Comparison of ENCODE assay signal across 26 mouse cellular contexts in the genomic region with DNA sequence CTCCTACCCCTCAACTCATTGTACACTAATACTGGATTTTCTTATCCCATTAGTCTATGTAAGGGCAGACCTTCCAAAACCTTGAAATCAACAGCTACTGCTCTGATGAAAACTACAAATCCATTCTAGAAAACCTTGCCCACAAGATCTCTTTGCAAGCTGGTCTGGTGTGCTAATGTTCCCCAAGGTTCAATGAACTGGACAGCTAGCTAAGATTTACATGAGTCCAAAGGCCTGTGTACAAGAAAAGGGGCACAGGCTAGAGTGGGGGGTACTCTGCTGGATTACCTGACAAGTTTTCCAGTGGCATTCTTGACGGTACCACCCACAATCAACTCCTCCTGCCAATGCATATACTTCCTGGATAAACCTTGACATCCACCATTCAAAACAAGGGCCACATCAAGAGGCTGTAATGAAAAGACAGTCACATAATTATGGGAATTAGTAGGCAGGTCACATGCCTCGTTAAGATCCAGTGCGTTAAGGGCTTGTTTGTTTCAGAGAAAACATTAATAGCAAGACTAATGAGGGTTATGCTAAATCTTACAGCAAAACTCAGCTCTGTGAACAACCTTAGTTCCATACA. TPM values are rescaled to one million over a fixed set of nuclear protein-coding genes. Genes with fewer than 3 reads are reported as not detected.
A peak's percentile ranks its signal among the peaks of the same experiment; 100 is the strongest.
DNase-seq lines count a peak whose midpoint lies in the region; ATAC-seq and TF ChIP-seq lines count a peak whose summit lies in the region.
"Had no signal": no experiment of that assay in that cellular context is flagged by ENCODE, and none has a peak within 500 bp of the region (broad histone marks: within the 10 kb centered on the region; RNA-seq: fewer than 3 reads in every experiment).

No protein-coding gene starts in this region.

- ATAC-seq in hindbrain, postnatal 0 days, result no peak
- no peak for ATAC-seq in hindbrain, embryonic 12.5 days (ENCODE audit: low FRiP score)
- ATAC-seq in kidney, postnatal 0 days (replicated peaks; ENCODE audit: low FRiP score, low read depth), result 0 out of 2 replicates have a peak, but pooled peaks have one; percentile 26
- peak; percentile 40; the same call in 1 of the 2 replicates for ATAC-seq in forebrain, embryonic 12.5 days (ENCODE audit: low FRiP score)
- ATAC-seq in midbrain, postnatal 0 days (ENCODE audit: low FRiP score), result no peak
- ATAC-seq: activated CD4-positive, CD25-positive, alpha-beta regulatory T cell, adult 4 months; liver, embryonic 12.5 days had no signal

- TF ChIP-seq CTCF in hindbrain, postnatal 0 days (IDR thresholded peaks at IDR 0.05; ENCODE audit: low read depth), result no peak
- no peak for TF ChIP-seq CTCF in kidney, postnatal 0 days (IDR thresholded peaks at IDR 0.05; ENCODE audit: low read depth)
- no peak for TF ChIP-seq CTCF in midbrain, postnatal 0 days (IDR thresholded peaks at IDR 0.05)

- no peak for DNase-seq in hindbrain, postnatal 0 days (ENCODE audit: low spot score)
- DNase-seq in kidney, postnatal 0 days (ENCODE audit: low spot score), result no peak
- no peak for DNase-seq in kidney, postnatal 4 days
- peak; percentile 44 for DNase-seq in Muller cell, postnatal 12 days (ENCODE audit: inconsistent ontology term)
- no peak for DNase-seq in midbrain, postnatal 0 days (ENCODE audit: low spot score)
- DNase-seq in ovary, adult 18-20 months (ENCODE audit: low spot score), result no peak
- DNase-seq: adrenal gland, adult 8-10 months; B cell, adult 2 months; cerebellum, adult 9-10 months; gastrocnemius, postnatal 36 days; heart, adult 2 months; heart, postnatal 14 days; kidney, postnatal 25 days; layer of hippocampus, adult 9-11 months; lung, adult 18-20 months; lung, postnatal 10 days had no signal

- no peak overlapping the region for H3K9ac ChIP-seq in hindbrain, postnatal 0 days (replicated peaks; ENCODE audit: low read length)
- H3K9ac ChIP-seq in hindbrain, embryonic 12.5 days, result no peak overlapping the region
- no peak overlapping the region for H3K9ac ChIP-seq in kidney, postnatal 0 days (ENCODE audit: low read depth, low read length)
- H3K9ac ChIP-seq in forebrain, embryonic 12.5 days, result no peak overlapping the region
- H3K9ac ChIP-seq in midbrain, postnatal 0 days (replicated peaks; ENCODE audit: low read length, poor library complexity, severe bottlenecking), result no peak overlapping the region
- H3K9ac ChIP-seq: embryonic facial prominence, embryonic 15.5 days; heart, embryonic 13.5 days; hindbrain, embryonic 14.5 days; limb, embryonic 13.5 days; liver, embryonic 12.5 days had no signal

- H3K36me3 ChIP-seq in hindbrain, postnatal 0 days (ENCODE audit: insufficient read depth, low read length), result peaks cover 45% of the 10 kb centered on the region
- peaks cover 48% of the 10 kb centered on the region for H3K36me3 ChIP-seq in hindbrain, embryonic 12.5 days
- peaks cover 50% of the 10 kb centered on the region for H3K36me3 ChIP-seq in kidney, postnatal 0 days (ENCODE audit: insufficient read depth, low read length)
- peaks cover 52% of the 10 kb centered on the region for H3K36me3 ChIP-seq in forebrain, embryonic 12.5 days (replicated peaks)
- peaks cover 46% of the 10 kb centered on the region for H3K36me3 ChIP-seq in midbrain, postnatal 0 days (ENCODE audit: insufficient read depth, low read length)

- WGBS in hindbrain, postnatal 0 days, result 39% methylated on average over 3 of the region's 3 CpGs
- 70% methylated on average over 3 of the region's 3 CpGs for WGBS in hindbrain, embryonic 12.5 days
- 75% methylated on average over 3 of the region's 3 CpGs for WGBS in kidney, postnatal 0 days
- 27% methylated on average over 3 of the region's 3 CpGs for WGBS in forebrain, embryonic 12.5 days
- WGBS in midbrain, postnatal 0 days, result 59% methylated on average over 3 of the region's 3 CpGs

- peak overlapping the region; percentile 29; the same call in 1 of the 2 replicates for H3K27ac ChIP-seq in hindbrain, postnatal 0 days
- no peak overlapping the region for H3K27ac ChIP-seq in hindbrain, embryonic 12.5 days
- peak overlapping the region; percentile 3; the same call in 1 of the 2 replicates for H3K27ac ChIP-seq in kidney, postnatal 0 days
- no peak overlapping the region for H3K27ac ChIP-seq in forebrain, embryonic 12.5 days
- H3K27ac ChIP-seq in midbrain, postnatal 0 days (ENCODE audit: low read depth, low read length), result no peak overlapping the region
- H3K27ac ChIP-seq: embryonic facial prominence, embryonic 15.5 days; heart, adult 2 months; heart, embryonic 13.5 days; liver, embryonic 12.5 days had no signal

- no peaks in the 10 kb centered on the region for H3K4me1 ChIP-seq in hindbrain, postnatal 0 days (ENCODE audit: insufficient read depth, low read length)
- H3K4me1 ChIP-seq in hindbrain, embryonic 12.5 days, result peaks cover 41% of the 10 kb centered on the region
- 0 out of 2 replicates have a peak, but pooled peaks cover 4% of the 10 kb centered on the region for H3K4me1 ChIP-seq in kidney, postnatal 0 days (replicated peaks; ENCODE audit: insufficient read depth, low read length)
- peaks cover 49% of the 10 kb centered on the region for H3K4me1 ChIP-seq in forebrain, embryonic 12.5 days
- H3K4me1 ChIP-seq in midbrain, postnatal 0 days (ENCODE audit: insufficient read depth, low read length), result no peaks in the 10 kb centered on the region
- H3K4me1 ChIP-seq: embryonic facial prominence, embryonic 15.5 days; liver, embryonic 12.5 days had no signal

- H3K27me3 ChIP-seq in hindbrain, postnatal 0 days (ENCODE audit: insufficient read depth, low read length), result no peaks in the 10 kb centered on the region
- H3K27me3 ChIP-seq in hindbrain, embryonic 12.5 days, result no peaks in the 10 kb centered on the region
- H3K27me3 ChIP-seq in kidney, postnatal 0 days (ENCODE audit: insufficient read depth, low read length), result no peaks in the 10 kb centered on the region
- H3K27me3 ChIP-seq in forebrain, embryonic 12.5 days, result peaks cover 9% of the 10 kb centered on the region; the same call in 1 of the 2 replicates
- no peaks in the 10 kb centered on the region for H3K27me3 ChIP-seq in midbrain, postnatal 0 days (ENCODE audit: insufficient read depth, low read length)
- H3K27me3 ChIP-seq: CH12.LX; embryonic facial prominence, embryonic 15.5 days; heart, embryonic 13.5 days; limb, embryonic 13.5 days; liver, embryonic 12.5 days had no signal

- no peak overlapping the region for H3K4me3 ChIP-seq in hindbrain, postnatal 0 days (ENCODE audit: low read length)
- H3K4me3 ChIP-seq in hindbrain, embryonic 12.5 days, result no peak overlapping the region
- no peak overlapping the region for H3K4me3 ChIP-seq in kidney, postnatal 0 days (replicated peaks; ENCODE audit: low read depth, low read length)
- H3K4me3 ChIP-seq in forebrain, embryonic 12.5 days (replicated peaks), result no peak overlapping the region
- no peak overlapping the region for H3K4me3 ChIP-seq in midbrain, postnatal 0 days (ENCODE audit: low read depth, low read length)
- H3K4me3 ChIP-seq: embryonic facial prominence, embryonic 15.5 days; heart, adult 2 months; heart, embryonic 13.5 days; limb, embryonic 13.5 days; liver, embryonic 12.5 days had no signal

- H3K9me3 ChIP-seq in hindbrain, postnatal 0 days (ENCODE audit: low read length), result no peaks in the 10 kb centered on the region
- H3K9me3 ChIP-seq in hindbrain, embryonic 12.5 days (replicated peaks), result no peaks in the 10 kb centered on the region
- no peaks in the 10 kb centered on the region for H3K9me3 ChIP-seq in kidney, postnatal 0 days (replicated peaks; ENCODE audit: low read length)
- no peaks in the 10 kb centered on the region for H3K9me3 ChIP-seq in forebrain, embryonic 12.5 days
- no peaks in the 10 kb centered on the region for H3K9me3 ChIP-seq in midbrain, postnatal 0 days (ENCODE audit: low read length)
- H3K9me3 ChIP-seq: embryonic facial prominence, embryonic 15.5 days; heart, embryonic 13.5 days; limb, embryonic 13.5 days; liver, embryonic 12.5 days had no signal

- H3K4me2 ChIP-seq in hindbrain, postnatal 0 days (ENCODE audit: low read depth, low read length), result no peak overlapping the region
- no peak overlapping the region for H3K4me2 ChIP-seq in hindbrain, embryonic 12.5 days (replicated peaks)
- H3K4me2 ChIP-seq in kidney, postnatal 0 days (ENCODE audit: low read length), result no peak overlapping the region
- no peak overlapping the region for H3K4me2 ChIP-seq in forebrain, embryonic 12.5 days
- H3K4me2 ChIP-seq in midbrain, postnatal 0 days (ENCODE audit: low read depth, low read length, poor library complexity, severe bottlenecking), result no peak overlapping the region
- H3K4me2 ChIP-seq: embryonic facial prominence, embryonic 15.5 days; heart, embryonic 13.5 days; hindbrain, embryonic 14.5 days; limb, embryonic 13.5 days; liver, embryonic 12.5 days; midbrain, embryonic 11.5 days had no signal

RNA-seq across cellular contexts. Expression of a gene that starts 30.5 kb away (rescaled TPM):
- 39.0 and 58.4 TPM in 2 replicates for total RNA-seq in hindbrain, postnatal 0 days (2014; rRNA removed)
- 9.6 and 10.4 TPM in 2 replicates for polyA plus RNA-seq in hindbrain, postnatal 0 days (2015; fragmentation: Nextera tagmentation; extraction: Ambion mirVana)
- 22.7 and 24.3 TPM in 2 replicates for polyA plus RNA-seq in hindbrain, embryonic 12.5 days (2016; fragmentation: Nextera tagmentation; extraction: Ambion mirVana)
- polyA plus RNA-seq in kidney, postnatal 0 days (2015; fragmentation: Nextera tagmentation; extraction: Ambion mirVana), result 10.7 and 12.2 TPM in 2 replicates
- polyA plus RNA-seq in forebrain, embryonic 12.5 days (2016; fragmentation: Nextera tagmentation; extraction: Ambion mirVana), result 24.0 and 24.4 TPM in 2 replicates
- 27.8 and 29.9 TPM in 2 replicates for total RNA-seq in midbrain, postnatal 0 days (2014; rRNA removed)
- 6.8 and 7.9 TPM in 2 replicates for polyA plus RNA-seq in midbrain, postnatal 0 days (2015; fragmentation: Nextera tagmentation; extraction: Ambion mirVana)

RNA-seq across cellular contexts. Expression of a gene that starts 45.8 kb away (rescaled TPM):
- total RNA-seq in hindbrain, postnatal 0 days (2014; rRNA removed), result 17.7 and 25.9 TPM in 2 replicates
- polyA plus RNA-seq in hindbrain, postnatal 0 days (2015; fragmentation: Nextera tagmentation; extraction: Ambion mirVana), result 11.4 and 11.9 TPM in 2 replicates
- polyA plus RNA-seq in hindbrain, embryonic 12.5 days (2016; fragmentation: Nextera tagmentation; extraction: Ambion mirVana), result 20.4 and 23.0 TPM in 2 replicates
- 16.2 and 16.7 TPM in 2 replicates for polyA plus RNA-seq in kidney, postnatal 0 days (2015; fragmentation: Nextera tagmentation; extraction: Ambion mirVana)
- 21.0 and 23.0 TPM in 2 replicates for polyA plus RNA-seq in forebrain, embryonic 12.5 days (2016; fragmentation: Nextera tagmentation; extraction: Ambion mirVana)
- 12.1 and 17.7 TPM in 2 replicates for total RNA-seq in midbrain, postnatal 0 days (2014; rRNA removed)
- 9.2 and 9.3 TPM in 2 replicates for polyA plus RNA-seq in midbrain, postnatal 0 days (2015; fragmentation: Nextera tagmentation; extraction: Ambion mirVana)

Comparison
In these comparisons a context has a peak if more than half of its experiments do, and no peak if none do; other contexts are left out.
1. H3K27ac ChIP-seq: peak in hindbrain, postnatal 0 days (single experiment) and kidney, postnatal 0 days (single experiment); none in hindbrain, embryonic 12.5 days (single experiment), forebrain, embryonic 12.5 days (single experiment) and midbrain, postnatal 0 days (single experiment).
2. ATAC-seq: peak in kidney, postnatal 0 days (single experiment) and forebrain, embryonic 12.5 days (single experiment); none in hindbrain, postnatal 0 days (single experiment), hindbrain, embryonic 12.5 days (single experiment) and midbrain, postnatal 0 days (single experiment).